Mouse (Mus musculus): ENCODE measurements around the gene Dram1. TPM values are rescaled to one million over a fixed set of nuclear protein-coding genes. Genes with fewer than 3 reads are reported as not detected.

Gene Dram1
- total and polyA plus RNA-seq, 3 experiments = 0.04 TPM; not detected in 2

DNA sequence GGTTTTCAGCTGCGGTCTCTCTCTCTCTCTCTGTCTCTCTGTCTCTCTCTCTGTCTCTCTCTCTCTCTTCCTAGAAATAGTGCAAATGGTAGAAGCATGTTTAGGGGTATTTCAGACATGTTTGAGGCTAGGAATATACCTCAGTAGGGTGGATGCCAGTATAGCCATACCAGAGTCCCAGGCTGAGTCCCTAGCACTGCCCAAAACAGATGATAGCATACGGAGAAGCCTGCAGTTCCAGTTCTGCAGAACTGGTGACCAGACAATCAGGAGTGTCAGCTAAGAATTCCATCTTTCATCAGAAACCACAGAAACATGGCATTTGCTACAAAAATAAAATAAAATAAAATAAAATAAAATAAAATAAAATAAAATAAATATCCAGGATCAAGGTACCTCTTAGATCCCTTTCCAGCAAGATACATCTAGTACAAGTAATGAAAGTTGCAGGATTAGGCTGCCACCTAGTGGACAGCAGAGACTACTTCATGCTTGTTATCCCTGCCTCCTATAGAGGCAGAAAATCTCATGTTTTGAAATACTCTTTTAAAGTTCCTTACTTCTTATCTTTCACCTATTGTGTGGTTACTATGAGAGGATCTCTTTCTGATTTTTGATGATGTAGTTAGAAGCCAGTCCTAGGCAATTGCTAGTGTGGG is 47.4 kb upstream of the Dram1 start:
- peak; percentile 78 for DNase-seq (ENCODE audit: extremely low read depth)
- Histone ChIP-seq H3K27ac (ENCODE audit: insufficient read depth, low read depth) (no peak overlapping the region), H3K79me2 (replicated peaks; ENCODE audit: control insufficient read depth, extremely low read depth, insufficient read depth, poor library complexity, severe bottlenecking) (no peaks in the 10 kb centered on the region; the same call in 1 of the 2 replicates), H3K9me3 (replicated peaks; ENCODE audit: low read length) (no peaks in the 10 kb centered on the region), H3K27me3 (replicated peaks) (no peaks in the 10 kb centered on the region), H3K36me3 (replicated peaks in 1 of 2; ENCODE audit: control insufficient read depth in 1 of 2, insufficient read depth in 1 of 2, low read length in 1 of 2) (peaks cover 30 to 83% of the 10 kb centered on the region in 2 experiments), H3K4me2 (ENCODE audit: insufficient read depth, low read depth, poor library complexity, severe bottlenecking) (no peak overlapping the region), H3K4me3 (replicated peaks in 1 of 3; ENCODE audit: low read depth in 2 of 3, low read length in 2 of 3, poor library complexity in 1 of 3) (no peak overlapping the region), H3K9ac (ENCODE audit: insufficient read depth, low read depth) (no peak overlapping the region), H3K4me1 (ENCODE audit: control insufficient read depth in 1 of 2, insufficient read depth in 2 of 2) (peaks cover 16 to 28% of the 10 kb centered on the region in 2 experiments)
- TF ChIP-seq RAD21 (IDR thresholded peaks at IDR 0.05; ENCODE audit: low read depth, low read length) (peak; percentile 93), ZMIZ1 (IDR thresholded peaks at IDR 0.05; ENCODE audit: low read depth, low read length) (no peak), ZC3H11A (IDR thresholded peaks at IDR 0.05; ENCODE audit: low read depth, low read length) (peak; percentile 95), PAX5 (IDR thresholded peaks at IDR 0.05; ENCODE audit: low read length) (no peak), CHD2 (IDR thresholded peaks at IDR 0.05; ENCODE audit: low read length) (no peak), ZNF384 (IDR thresholded peaks at IDR 0.05; ENCODE audit: low read depth, low read length) (no peak), JUN (IDR thresholded peaks at IDR 0.05; ENCODE audit: insufficient read depth, low read depth, low read length) (no peak), MXI1 (IDR thresholded peaks at IDR 0.05; ENCODE audit: low read depth, low read length) (no peak), HCFC1 (IDR thresholded peaks at IDR 0.05; ENCODE audit: low read depth, low read length) (no peak), IRF4 (IDR thresholded peaks at IDR 0.05; ENCODE audit: low read depth, low read length) (no peak), USF2 (conservative IDR thresholded peaks at IDR 0.05; ENCODE audit: low read depth, low read length) (no peak), MAZ (IDR thresholded peaks at IDR 0.05; ENCODE audit: low read depth, low read length) (no peak), ZKSCAN1 (IDR thresholded peaks at IDR 0.05; ENCODE audit: borderline replicate concordance, low read depth, low read length) (no peak), SMC3 (IDR thresholded peaks at IDR 0.05; ENCODE audit: low read depth, low read length) (peak; percentile 97), TBP (conservative IDR thresholded peaks at IDR 0.05; ENCODE audit: low read depth, low read length) (no peak), UBTF (IDR thresholded peaks at IDR 0.05; ENCODE audit: low read depth, low read length) (no peak), NELFE (IDR thresholded peaks at IDR 0.05; ENCODE audit: low read depth, low read length) (peak; percentile 19; the same call in 1 of the 2 replicates), CTCF (conservative IDR thresholded peaks at IDR 0.05 in 1 of 2, IDR thresholded peaks at IDR 0.05 in 1 of 2; ENCODE audit: low read depth in 2 of 2, low read length in 2 of 2) (peak; percentile 60 to 92; a peak in 3 of 4 replicates), NRF1 (IDR thresholded peaks at IDR 0.05; ENCODE audit: low read depth, low read length) (no peak), MAFK (IDR thresholded peaks at IDR 0.05; ENCODE audit: insufficient replicate concordance, low read length) (no peak), RCOR1 (conservative IDR thresholded peaks at IDR 0.05; ENCODE audit: low read depth, low read length) (no peak), POLR2A (IDR thresholded peaks at IDR 0.05; ENCODE audit: low read depth, low read length) (no peak), MEF2A (IDR thresholded peaks at IDR 0.05; ENCODE audit: borderline replicate concordance, low read depth, low read length) (no peak), MYC (IDR thresholded peaks at IDR 0.05; ENCODE audit: low read depth, low read length) (no peak), USF1 (IDR thresholded peaks at IDR 0.05; ENCODE audit: low read depth, low read length) (no peak), GABPA (IDR thresholded peaks at IDR 0.05; ENCODE audit: insufficient replicate concordance, low read depth, low read length) (no peak), ETS1 (conservative IDR thresholded peaks at IDR 0.05; ENCODE audit: low read depth, low read length) (no peak), POLR2AphosphoS2 (IDR thresholded peaks at IDR 0.05; ENCODE audit: low read depth, low read length) (no peak), CHD1 (IDR thresholded peaks at IDR 0.05; ENCODE audit: low read depth, low read length) (no peak), TCF12 (IDR thresholded peaks at IDR 0.05; ENCODE audit: low read depth, low read length) (no peak), JUND (conservative IDR thresholded peaks at IDR 0.05; ENCODE audit: low read depth, low read length) (no peak), BHLHE40 (IDR thresholded peaks at IDR 0.05; ENCODE audit: low read depth, low read length) (no peak), SIN3A (IDR thresholded peaks at IDR 0.05; ENCODE audit: low read length) (0 out of 2 replicates have a peak, but pooled peaks have one; percentile 22), MAX (IDR thresholded peaks at IDR 0.05; ENCODE audit: low read length) (no peak), EP300 (IDR thresholded peaks at IDR 0.05; ENCODE audit: low read length) (no peak), KAT2A (IDR thresholded peaks at IDR 0.05; ENCODE audit: insufficient replicate concordance, low read length) (no peak), E2F4 (IDR thresholded peaks at IDR 0.05; ENCODE audit: insufficient replicate concordance, low read depth, low read length) (no peak), ELF1 (IDR thresholded peaks at IDR 0.05; ENCODE audit: low read depth, low read length) (no peak)
- in situ Hi-C loops (cut with MboI; ENCODE audit: low pct_ligation_motif_present, low pct_unique_long_range_greater_than_20kb, low sequenced_read_pairs) = loop anchor here (5.0 to 10.0 kb wide), 2 partner anchors 44 to 159 kb away; no protein-coding TSS in a partner anchor
- dilution Hi-C loops (cut with MboI; ENCODE audit: extremely low pct_ligation_motif_present, extremely low pct_unique_long_range_greater_than_20kb, low sequenced_read_pairs) = no loop called here

Measured in CH12.LX (cell line).